Mouse (Mus musculus) lung, embryonic 15.5 days (tissue): ENCODE results near the gene Nae1. TPM values are rescaled to one million over a fixed set of nuclear protein-coding genes. Genes with fewer than 3 reads are reported as not detected.

ENCODE experiments used
- ATAC-seq: fragments of 200-750 bp; cut with Nextera tagmentation; 2 replicates; pipeline ENCODE4 v1.8.0; 2017; ENCODE audit warnings: moderate number of reproducible peaks, borderline replicate concordance; ENCODE audit not compliant: low FRiP score, low TSS enrichment; ENCODE audit errors: extremely low read depth
- H3K27ac ChIP-seq: fragments of 300-500 bp; sonication (generic); 2 replicates; pipeline ENCODE4 v1.5.1; 2015; ENCODE audit warnings: moderate library complexity, mild to moderate bottlenecking, inconsistent platforms
- H3K27me3 ChIP-seq: fragments of 300-500 bp; sonication (generic); 2 replicates; pipeline ENCODE4 v1.6.1; 2015; ENCODE audit warnings: inconsistent platforms
- H3K36me3 ChIP-seq: fragments of 300-500 bp; sonication (generic); 2 replicates; pipeline ENCODE4 v1.6.1; 2015; ENCODE audit warnings: inconsistent platforms
- H3K4me1 ChIP-seq: fragments of 300-500 bp; sonication (generic); 2 replicates; pipeline ENCODE4 v1.6.1; 2015; ENCODE audit warnings: inconsistent platforms
- H3K4me2 ChIP-seq: fragments of 300-500 bp; sonication (generic); 2 replicates; pipeline ENCODE4 v1.6.1; 2015; ENCODE audit warnings: inconsistent platforms, mild to moderate bottlenecking, moderate library complexity
- H3K4me3 ChIP-seq: fragments of 300-500 bp; sonication (generic); 2 replicates; pipeline ENCODE4 v1.5.1; 2015; ENCODE audit warnings: mild to moderate bottlenecking, inconsistent platforms
- H3K9ac ChIP-seq: fragments of 300-500 bp; sonication (generic); 2 replicates; pipeline ENCODE4 v1.6.1; 2015; ENCODE audit warnings: inconsistent platforms
- H3K9me3 ChIP-seq: fragments of 300-500 bp; sonication (generic); 2 replicates; pipeline ENCODE4 v1.6.1; 2016; ENCODE audit warnings: inconsistent platforms
- WGBS: fragments of 180-500 bp; shearing (Covaris S2); methylation state at CpG from one replicate; pipeline ENCODE4 v1.1.7; 2015; 5-methylcytosine and 5-hydroxymethylcytosine counted together
- polyA plus RNA-seq: library from polyadenylated mRNA; unstranded; fragments of >200 nt; fragmentation: Nextera tagmentation; extraction: Ambion mirVana; gene quantifications from 2 replicates; pipeline ENCODE4 v1.2.1, GENCODE M21; 2015

Gene Nae1
- polyA plus RNA-seq, 1 experiment from 2014 or later, result 97.8 TPM

DNA sequence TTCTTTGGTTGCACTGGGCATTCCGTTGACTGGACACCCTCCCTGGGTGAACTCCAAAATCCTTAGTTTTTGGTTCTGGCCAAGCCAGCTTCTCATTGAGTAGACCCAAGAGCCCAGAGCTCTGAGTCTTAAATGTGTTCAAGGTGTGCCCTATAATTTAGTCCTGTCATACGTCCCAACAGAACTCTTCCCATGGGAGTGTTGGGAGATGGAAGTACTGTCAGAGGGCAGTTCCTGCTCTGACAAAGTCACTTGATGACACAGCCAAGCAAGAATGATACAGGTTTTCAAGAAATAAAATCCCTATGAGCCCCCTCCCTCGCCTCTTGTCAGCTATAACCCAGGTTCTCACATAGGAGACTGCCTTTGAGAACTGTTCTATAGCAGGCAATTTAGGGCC is 24.3 kb downstream of the Nae1 start:
- peaks cover 17% of the 10 kb centered on the region for H3K36me3 ChIP-seq
- H3K9me3 ChIP-seq, result no peaks in the 10 kb centered on the region
- WGBS, result 79% methylated on average over 3 of the region's 3 CpGs
- peak overlapping the region; percentile 98; the same call in 1 of the 2 replicates for H3K4me2 ChIP-seq
- ATAC-seq, result no peak
- H3K4me3 ChIP-seq, result no peak overlapping the region
- no peaks in the 10 kb centered on the region for H3K27me3 ChIP-seq
- H3K27ac ChIP-seq, result no peak overlapping the region
- H3K4me1 ChIP-seq, result peaks cover 3% of the 10 kb centered on the region; the same call in 1 of the 2 replicates
- H3K9ac ChIP-seq, result no peak overlapping the region

DNA sequence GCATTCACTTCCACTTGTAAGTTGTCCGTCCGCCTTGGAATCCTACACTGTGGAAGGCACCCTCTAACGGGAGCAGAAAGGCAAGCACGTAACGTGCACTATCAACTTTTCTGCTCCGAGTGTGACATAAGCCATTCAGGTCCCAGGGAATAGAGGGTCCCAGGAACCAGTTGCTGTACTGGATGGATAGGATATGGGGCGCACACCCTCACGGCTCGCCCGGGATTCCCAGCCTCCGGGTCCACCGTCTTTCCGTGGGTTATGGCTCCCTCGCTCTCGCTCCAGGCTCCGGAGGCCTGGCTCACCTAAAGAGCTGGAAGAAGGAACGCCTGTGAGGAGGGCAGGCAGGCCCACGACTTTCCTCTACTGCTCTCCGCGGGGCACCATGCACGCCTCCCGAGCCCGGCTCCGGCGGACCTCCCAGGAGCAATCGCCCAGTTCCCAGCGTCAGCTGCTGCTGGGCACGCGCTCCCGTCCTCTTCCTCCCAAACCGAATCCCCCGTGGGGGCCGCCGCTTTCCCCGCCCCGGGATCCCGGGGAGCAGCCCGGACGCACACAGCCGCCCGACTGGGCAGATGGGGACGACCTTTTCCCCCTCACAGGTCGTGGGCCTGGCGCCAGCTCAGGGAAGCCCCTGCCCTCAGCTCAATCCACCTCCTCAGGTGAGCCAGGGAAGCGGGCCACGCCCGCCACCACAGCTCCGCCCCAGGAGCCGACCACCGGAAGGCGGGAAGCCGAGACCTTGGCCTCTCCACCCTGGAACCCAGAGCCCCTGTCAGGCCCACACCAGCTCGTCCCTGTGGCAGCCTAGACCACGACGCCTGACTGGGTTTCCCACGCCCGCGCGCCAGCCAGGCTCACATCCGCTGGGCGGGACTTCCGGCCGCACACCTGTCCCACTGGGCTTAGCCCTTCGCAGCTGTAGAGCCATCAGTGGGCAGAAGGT is 25.1 kb downstream of the Nae1 start, which contains the start of gene Terb1:
Gene Terb1, minus strand, starts transcription at position 850 of the 946 bp plus-strand sequence.
- WGBS, result 1% methylated on average over 64 of the region's 64 CpGs
- H3K4me1 ChIP-seq, result peaks cover 3% of the 10 kb centered on the region; the same call in 1 of the 2 replicates
- H3K9me3 ChIP-seq, result no peaks in the 10 kb centered on the region
- H3K4me2 ChIP-seq, result peak within 1 kb of the TSS; percentile 98
- no peaks in the 10 kb centered on the region for H3K27me3 ChIP-seq
- ATAC-seq, result peak; percentile 77
- peak within 1 kb of the TSS; percentile 59 for H3K9ac ChIP-seq
- 0 out of 2 replicates have a peak within 1 kb of the TSS, but pooled peaks have one; percentile 6 for H3K27ac ChIP-seq
- peaks cover 12% of the 10 kb centered on the region for H3K36me3 ChIP-seq
- H3K4me3 ChIP-seq, result peak within 1 kb of the TSS; percentile 52

DNA sequence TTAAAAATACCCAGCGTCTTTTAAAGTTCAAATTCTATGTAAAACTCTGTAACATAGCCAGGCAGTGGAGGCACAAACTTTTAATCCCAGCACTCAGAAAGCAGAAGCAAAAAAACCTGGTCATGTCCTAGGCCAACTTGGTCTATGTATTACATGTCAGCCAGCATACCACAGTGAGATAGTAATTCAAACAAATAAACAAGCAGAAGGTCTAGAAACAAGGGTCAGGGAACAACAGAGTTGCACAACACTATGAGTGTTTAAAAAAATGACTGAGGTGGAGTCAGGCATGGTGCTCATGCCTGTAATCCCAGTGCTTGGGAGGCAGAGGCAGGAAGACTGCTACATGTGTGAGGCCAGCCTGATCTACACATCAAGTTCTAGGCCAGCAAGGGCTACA is 55.3 kb downstream of the Nae1 start:
- WGBS, result 50% methylated on average over 1 of the region's 1 CpGs
- no peak for ATAC-seq

DNA sequence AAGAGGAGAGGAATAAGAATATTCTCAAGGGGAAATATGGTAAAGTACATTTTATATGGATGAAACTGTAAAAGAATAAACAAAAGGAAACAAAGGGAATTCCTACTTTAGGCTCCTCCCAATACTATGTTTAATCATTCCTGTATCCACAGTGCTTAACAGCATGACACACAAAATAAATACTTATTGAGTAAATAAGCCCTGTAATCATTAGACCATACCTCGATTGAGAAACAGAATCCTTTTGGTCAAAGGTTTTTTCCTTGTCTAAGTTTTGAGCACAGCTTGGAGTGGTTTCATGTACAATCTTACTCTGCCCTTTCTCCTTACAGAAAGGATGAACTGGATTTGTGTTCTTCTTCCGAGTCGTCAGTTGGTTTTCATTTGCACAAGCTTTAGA is 62.0 kb downstream of the Nae1 start:
- H3K9ac ChIP-seq, result no peak overlapping the region
- no peak overlapping the region for H3K27ac ChIP-seq
- no peaks in the 10 kb centered on the region for H3K27me3 ChIP-seq
- no peaks in the 10 kb centered on the region for H3K4me1 ChIP-seq
- H3K9me3 ChIP-seq, result no peaks in the 10 kb centered on the region
- H3K4me2 ChIP-seq, result no peak overlapping the region
- ATAC-seq, result no peak
- H3K36me3 ChIP-seq, result no peaks in the 10 kb centered on the region
- H3K4me3 ChIP-seq, result no peak overlapping the region
- WGBS, result 66% methylated on average over 3 of the region's 3 CpGs

More for the DNA sequence above, 55.3 kb downstream of the Nae1 start:
- no peak overlapping the region for H3K9ac ChIP-seq
- H3K27me3 ChIP-seq, result no peaks in the 10 kb centered on the region
- no peak overlapping the region for H3K4me3 ChIP-seq
- no peak overlapping the region for H3K4me2 ChIP-seq
- no peaks in the 10 kb centered on the region for H3K4me1 ChIP-seq
- H3K9me3 ChIP-seq, result no peaks in the 10 kb centered on the region
- H3K27ac ChIP-seq, result no peak overlapping the region
- H3K36me3 ChIP-seq, result no peaks in the 10 kb centered on the region

DNA sequence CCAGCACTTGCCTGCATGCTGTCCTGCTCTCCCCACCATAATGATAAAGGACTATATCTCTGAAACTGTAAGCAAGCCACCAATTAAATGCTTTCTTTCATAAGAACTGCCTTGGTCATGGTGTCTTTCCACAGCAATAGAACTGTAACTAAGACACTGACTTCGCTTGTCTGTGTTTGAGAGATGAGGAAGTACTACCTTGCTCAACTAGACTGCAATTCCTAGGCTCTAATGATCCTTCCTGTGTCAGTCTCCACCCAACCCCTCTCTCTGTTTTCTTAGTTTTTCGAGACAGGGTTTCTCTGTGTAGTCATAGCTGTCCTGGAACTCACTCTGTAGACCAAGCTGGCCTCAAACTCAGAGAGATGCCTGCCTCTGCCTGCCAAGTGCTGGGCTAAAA is 67.0 kb downstream of the Nae1 start:
- Histone ChIP-seq H3K9me3 (no peaks in the 10 kb centered on the region), H3K27me3 (no peaks in the 10 kb centered on the region), H3K36me3 (no peaks in the 10 kb centered on the region), H3K4me1 (no peaks in the 10 kb centered on the region), H3K27ac (no peak overlapping the region), H3K4me3 (no peak overlapping the region), H3K4me2 (no peak overlapping the region), H3K9ac (no peak overlapping the region)
- no peak for ATAC-seq
- 58% methylated on average over 2 of the region's 2 CpGs for WGBS

Other genes starting within 250 kb of the Nae1 start
- not detected in 2 replicates for gene Cmtm2a, start 241.5 kb downstream of the Nae1 start, polyA plus RNA-seq
- not detected in 2 replicates for gene Gm45711, start 224.6 kb downstream of the Nae1 start, polyA plus RNA-seq
- gene Cmtm1, start 224.5 kb downstream of the Nae1 start, polyA plus RNA-seq, result not detected in 2 replicates
- not detected in 2 replicates for gene Gm11020, start 213.1 kb downstream of the Nae1 start, polyA plus RNA-seq
- not detected in 2 replicates for gene Cmtm2b, start 212.4 kb downstream of the Nae1 start, polyA plus RNA-seq
- 147 and 151 TPM in 2 replicates for gene Cmtm3, start 195.2 kb downstream of the Nae1 start, polyA plus RNA-seq
- gene Cmtm4, start 138.8 kb downstream of the Nae1 start, polyA plus RNA-seq, result 2.6 and 3.0 TPM in 2 replicates
- gene Dync1li2, start 91.6 kb downstream of the Nae1 start, polyA plus RNA-seq, result 61.1 and 62.2 TPM in 2 replicates
- gene Terb1, start 24.7 kb downstream of the Nae1 start, polyA plus RNA-seq, result 0.19 and 0.40 TPM in 2 replicates
- gene Car7, start 52 bp upstream of the Nae1 start, polyA plus RNA-seq, result 0.65 and 0.97 TPM in 2 replicates
- gene Pdp2, start 56.8 kb upstream of the Nae1 start, polyA plus RNA-seq, result 8.8 and 9.2 TPM in 2 replicates
- 53.5 TPM in 2 replicates for gene Cdh16, start 89.8 kb upstream of the Nae1 start, polyA plus RNA-seq
- 20.1 and 24.8 TPM in 2 replicates for gene Rrad, start 96.7 kb upstream of the Nae1 start, polyA plus RNA-seq
- gene Ciao2b, start 107.3 kb upstream of the Nae1 start, polyA plus RNA-seq, result 102 and 107 TPM in 2 replicates
- gene Ces2a, start 199.4 kb upstream of the Nae1 start, polyA plus RNA-seq, result not detected in 2 replicates